Mouse (Mus musculus) embryonic fibroblast, embryonic 13.5 days (primary cell): Measurements from ENCODE around the gene Itgav.

ENCODE experiments used
- CTCF ChIP-seq: IDR thresholded peaks from 2 replicates; pipeline ENCODE4 v1.5.1; 2011; ENCODE audit warnings: mild to moderate bottlenecking, control low read depth, low read length, moderate library complexity, borderline replicate concordance; ENCODE audit not compliant: insufficient read depth
- POLR2A ChIP-seq: IDR thresholded peaks from 2 replicates; pipeline ENCODE4 v1.6.1; 2011; ENCODE audit warnings: low read depth, mild to moderate bottlenecking, control low read depth, low read length, moderate library complexity

DNA sequence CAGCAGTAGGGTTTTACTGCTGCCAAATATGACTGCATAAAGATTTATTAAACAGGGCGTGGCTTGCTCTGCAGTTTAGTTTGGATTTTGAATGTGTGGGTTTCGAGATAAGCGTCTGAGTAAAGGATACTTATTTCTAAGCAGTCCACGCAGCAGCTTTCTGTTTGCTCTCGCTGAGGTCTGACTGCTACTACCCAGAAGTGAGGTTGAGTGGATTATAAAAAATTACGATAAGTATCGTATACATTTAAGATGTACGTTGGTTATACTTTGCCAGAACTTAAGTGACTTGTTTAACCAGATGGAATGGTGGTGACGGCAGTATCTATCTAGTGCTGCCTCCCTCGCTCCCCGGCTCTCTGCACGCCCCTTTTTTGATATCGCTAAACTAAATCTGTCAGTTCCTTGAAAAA lies 9.8 kb downstream of the Itgav start:
- TF ChIP-seq POLR2A: no peak
- no peak for TF ChIP-seq CTCF
